Comparison of ENCODE assay signal across 10 mouse cellular contexts in genomic region chr19:15866126-15866525, GRCm38 (mm10).
"Had no signal": no experiment of that assay in that cellular context is flagged by ENCODE, and none has a peak within 500 bp of the region (broad histone marks: within the 10 kb centered on the region; RNA-seq: fewer than 3 reads in every experiment).

No protein-coding gene starts in this region.

- H3K4me2 ChIP-seq: limb, embryonic 12.5 days; limb, embryonic 15.5 days; liver, embryonic 11.5 days; lung, embryonic 14.5 days; midbrain, embryonic 11.5 days; neural tube, embryonic 13.5 days had no signal

- H3K4me1 ChIP-seq: limb, embryonic 15.5 days had no signal

- H3K36me3 ChIP-seq: limb, embryonic 12.5 days; limb, embryonic 15.5 days; neural tube, embryonic 13.5 days had no signal

- H3K27ac ChIP-seq: limb, embryonic 12.5 days; limb, embryonic 15.5 days; liver, embryonic 14.5 days; macrophage; neural tube, embryonic 13.5 days had no signal

- H3K4me3 ChIP-seq: limb, embryonic 12.5 days; limb, embryonic 15.5 days; neural tube, embryonic 13.5 days had no signal

- H3K9me3 ChIP-seq: limb, embryonic 12.5 days; limb, embryonic 15.5 days; neural tube, embryonic 13.5 days had no signal

- H3K9ac ChIP-seq: limb, embryonic 12.5 days; limb, embryonic 15.5 days; liver, embryonic 14.5 days; liver, postnatal 0 days; lung, embryonic 14.5 days; neural tube, embryonic 13.5 days had no signal

- H3K27me3 ChIP-seq: limb, embryonic 15.5 days had no signal

- ATAC-seq: liver, postnatal 0 days; lung, postnatal 0 days had no signal
